Mouse (Mus musculus) effector memory CD4-positive, alpha-beta T cell, adult 5 months (primary cell): ENCODE results near the gene Man2c1. TPM values are rescaled to one million over a fixed set of nuclear protein-coding genes. Genes with fewer than 3 reads are reported as not detected.

ENCODE experiments used
- polyA plus RNA-seq: library from polyadenylated mRNA; unstranded; fragments of 100-300 nt; shearing (Covaris generic); gene quantifications from one replicate; pipeline ENCODE4 v1.2.1, GENCODE M21; 2017

Man2c1 gene
- polyA plus RNA-seq, result 92.2 TPM

GRCm38 (mm10) chr9:57130577-57131433 lies at the start of gene Man2c1:
Gene Man2c1, plus strand, starts transcription at chr9:57130690.

GRCm38 (mm10) chr9:57148144-57148878 lies 17.8 kb downstream of the Man2c1 start, which contains the start of gene Neil1:
Gene Neil1, minus strand, starts transcription at chr9:57148305.

GRCm38 (mm10) chr9:57158013-57158470 lies 27.6 kb downstream of the Man2c1 start, which contains the start of gene Commd4:
Gene Commd4, minus strand, starts transcription at chr9:57158331.

Other genes with a start within 250 kb of the Man2c1 start
- gene Snx33, start 202.3 kb upstream of the Man2c1 start, polyA plus RNA-seq, result 7.6 TPM
- 66.6 TPM for gene Imp3, start 193.2 kb upstream of the Man2c1 start, polyA plus RNA-seq
- gene Snupn, start 179.8 kb upstream of the Man2c1 start, polyA plus RNA-seq, result 16.3 TPM
- 15.1 TPM for gene Ptpn9, start 135.8 kb upstream of the Man2c1 start, polyA plus RNA-seq
- gene Sin3a, start 58.6 kb upstream of the Man2c1 start, polyA plus RNA-seq, result 30.3 TPM
- gene Neil1, start 17.6 kb downstream of the Man2c1 start, polyA plus RNA-seq, result 72.0 TPM
- gene Commd4, start 27.6 kb downstream of the Man2c1 start, polyA plus RNA-seq, result 165 TPM
- not detected for gene Trcg1, start 105.9 kb downstream of the Man2c1 start, polyA plus RNA-seq
- gene 1700017B05Rik, start 131.9 kb downstream of the Man2c1 start, polyA plus RNA-seq, result 16.6 TPM